23 mouse cellular contexts compared by ENCODE assay signal in the genomic region with DNA sequence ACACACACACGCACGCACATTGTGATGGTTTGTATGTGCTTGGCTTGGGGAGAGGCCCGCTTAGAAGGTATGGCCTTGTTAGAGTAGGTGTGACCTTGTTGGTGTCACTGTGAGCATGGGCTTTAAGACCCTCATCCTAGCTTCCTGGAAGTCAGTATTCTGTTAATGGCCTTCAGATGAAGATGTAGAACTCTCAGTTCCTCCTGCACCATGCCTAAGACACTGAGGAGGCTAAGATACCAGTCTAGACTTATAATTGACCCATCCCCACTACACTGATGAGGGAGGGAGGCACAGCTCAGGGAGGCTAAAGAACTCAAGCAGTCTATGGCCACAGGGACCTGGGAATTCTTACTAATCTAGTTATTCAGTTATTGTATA. TPM values are rescaled to one million over a fixed set of nuclear protein-coding genes. Genes with fewer than 3 reads are reported as not detected.
DNase-seq lines count a peak whose midpoint lies in the region; ATAC-seq and TF ChIP-seq lines count a peak whose summit lies in the region.
"Had no signal": no experiment of that assay in that cellular context is flagged by ENCODE, and none has a peak within 500 bp of the region (broad histone marks: within the 10 kb centered on the region; RNA-seq: fewer than 3 reads in every experiment).

No protein-coding gene starts in this region.

- no peak for TF ChIP-seq EP300 in MEL (IDR thresholded peaks at IDR 0.05; ENCODE audit: low read depth in 1 of 2, low read length in 2 of 2)

- H3K36me3 ChIP-seq in midbrain, embryonic 11.5 days (ENCODE audit: control insufficient read depth, insufficient read depth, low read length), result no peaks in the 10 kb centered on the region
- H3K36me3 ChIP-seq in midbrain, embryonic 10.5 days, result no peaks in the 10 kb centered on the region
- H3K36me3 ChIP-seq in MEL (ENCODE audit: control insufficient read depth in 1 of 2, insufficient read depth in 2 of 2, low read length in 2 of 2), result peaks cover 0 to 45% of the 10 kb centered on the region in 2 experiments; a peak in 2 of 4 replicates
- H3K36me3 ChIP-seq: embryonic facial prominence, embryonic 13.5 days; embryonic facial prominence, embryonic 15.5 days; forebrain, embryonic 10.5 days; forebrain, embryonic 12.5 days; G1E had no signal

- peaks cover 18% of the 10 kb centered on the region for H3K4me1 ChIP-seq in midbrain, embryonic 11.5 days (ENCODE audit: control insufficient read depth, insufficient read depth, low read length)
- H3K4me1 ChIP-seq in midbrain, embryonic 10.5 days, result peaks cover 42% of the 10 kb centered on the region
- H3K4me1 ChIP-seq in MEL (ENCODE audit: control insufficient read depth in 1 of 2, insufficient read depth in 2 of 2, low read length in 2 of 2), result peaks cover 15 to 64% of the 10 kb centered on the region in 2 experiments

- no peak for TF ChIP-seq POLR2A in MEL (IDR thresholded peaks at IDR 0.05; ENCODE audit: control insufficient read depth in 1 of 2, insufficient read depth in 1 of 2, low read depth in 1 of 2, low read length in 2 of 2, poor library complexity in 1 of 2)

- H3K27ac ChIP-seq in midbrain, embryonic 11.5 days (ENCODE audit: low read depth, low read length), result no peak overlapping the region
- no peak overlapping the region for H3K27ac ChIP-seq in midbrain, embryonic 10.5 days (replicated peaks)
- peak overlapping the region; percentile 99 for H3K27ac ChIP-seq in MEL (ENCODE audit: control insufficient read depth, low read depth, low read length)
- H3K27ac ChIP-seq: embryonic facial prominence, embryonic 13.5 days; embryonic facial prominence, embryonic 15.5 days; forebrain, embryonic 12.5 days had no signal

- H3K79me2 ChIP-seq in MEL (ENCODE audit: control insufficient read depth, insufficient read depth, low read length, poor library complexity), result no peaks in the 10 kb centered on the region; the same call in 1 of the 2 replicates

- no peaks in the 10 kb centered on the region for H3K9me3 ChIP-seq in midbrain, embryonic 11.5 days (ENCODE audit: control insufficient read depth, low read length)
- no peaks in the 10 kb centered on the region for H3K9me3 ChIP-seq in midbrain, embryonic 10.5 days (replicated peaks)
- no peaks in the 10 kb centered on the region for H3K9me3 ChIP-seq in MEL (replicated peaks; ENCODE audit: insufficient read depth, low read length)
- H3K9me3 ChIP-seq: embryonic facial prominence, embryonic 13.5 days; embryonic facial prominence, embryonic 15.5 days; forebrain, embryonic 10.5 days; forebrain, embryonic 12.5 days; G1E had no signal

- H3K9ac ChIP-seq in midbrain, embryonic 11.5 days (ENCODE audit: low read length), result no peak overlapping the region
- no peak overlapping the region for H3K9ac ChIP-seq in MEL (ENCODE audit: control insufficient read depth, low read depth, low read length, poor library complexity, severe bottlenecking)
- H3K9ac ChIP-seq: embryonic facial prominence, embryonic 13.5 days; embryonic facial prominence, embryonic 15.5 days; forebrain, embryonic 12.5 days had no signal

- TF ChIP-seq RAD21 in MEL (IDR thresholded peaks at IDR 0.05; ENCODE audit: low read depth, low read length), result no peak

- no peak overlapping the region for H3K4me3 ChIP-seq in midbrain, embryonic 11.5 days (ENCODE audit: low read depth, low read length)
- no peak overlapping the region for H3K4me3 ChIP-seq in midbrain, embryonic 10.5 days
- no peak overlapping the region for H3K4me3 ChIP-seq in MEL (ENCODE audit: control insufficient read depth in 1 of 2, insufficient read depth in 1 of 2, low read depth in 2 of 2, low read length in 2 of 2)
- H3K4me3 ChIP-seq: embryonic facial prominence, embryonic 13.5 days; embryonic facial prominence, embryonic 15.5 days; erythroblast, embryonic 14.5 days; forebrain, embryonic 10.5 days; forebrain, embryonic 12.5 days had no signal

- WGBS in midbrain, embryonic 11.5 days, result 93% methylated on average over 3 of the region's 3 CpGs
- 92% methylated on average over 3 of the region's 3 CpGs for WGBS in midbrain, embryonic 10.5 days

- no peaks in the 10 kb centered on the region for H3K27me3 ChIP-seq in midbrain, embryonic 11.5 days (ENCODE audit: control insufficient read depth, insufficient read depth, low read length)
- H3K27me3 ChIP-seq in midbrain, embryonic 10.5 days (ENCODE audit: low read depth, poor library complexity, severe bottlenecking), result peaks cover 8% of the 10 kb centered on the region
- H3K27me3 ChIP-seq in MEL (ENCODE audit: control insufficient read depth in 1 of 2, insufficient read depth in 2 of 2, low read length in 2 of 2), result no peaks in the 10 kb centered on the region
- H3K27me3 ChIP-seq: embryonic facial prominence, embryonic 13.5 days; embryonic facial prominence, embryonic 15.5 days had no signal

- no peak overlapping the region for H3K4me2 ChIP-seq in midbrain, embryonic 11.5 days
- H3K4me2 ChIP-seq: embryonic facial prominence, embryonic 13.5 days; embryonic facial prominence, embryonic 15.5 days; forebrain, embryonic 12.5 days had no signal

- no peak for TF ChIP-seq CTCF in MEL (IDR thresholded peaks at IDR 0.05 in 2 of 3, conservative IDR thresholded peaks at IDR 0.05 in 1 of 3; ENCODE audit: control insufficient read depth in 1 of 3, insufficient read depth in 1 of 3, low read depth in 2 of 3, low read length in 3 of 3, poor library complexity in 1 of 3, severe bottlenecking in 1 of 3)

- no peak for ATAC-seq in midbrain, embryonic 11.5 days (ENCODE audit: low FRiP score)
- ATAC-seq: forebrain, embryonic 14.5 days; forebrain, embryonic 16.5 days had no signal

- peak; percentile 21 for DNase-seq in midbrain, embryonic 11.5 days (ENCODE audit: low spot score, missing footprints)
- no peak for DNase-seq in midbrain, embryonic 10.5 days (ENCODE audit: low spot score)
- peak; percentile 56 for DNase-seq in A20 (ENCODE audit: low read depth, low spot score)
- DNase-seq in MEL (ENCODE audit: low read depth, low spot score), result no peak
- no peak for DNase-seq in lung, postnatal 14 days
- DNase-seq: adrenal gland, adult 2 months; adrenal gland, postnatal 10 days; adrenal gland, postnatal 25 days; cerebellum, adult 11 months; cerebellum, adult 18-20 months; cerebellum, adult 8-10 months; cerebellum, adult 9-11 months; cerebellum, postnatal 14 days; cerebellum, postnatal 36 days; embryo, embryonic 11 days had no signal

TF ChIP-seq in MEL, 35 proteins besides CTCF, POLR2A, EP300 and RAD21:
- TF ChIP-seq ZC3H11A (IDR thresholded peaks at IDR 0.05; ENCODE audit: low read depth, low read length) (no peak), ELF1 (IDR thresholded peaks at IDR 0.05; ENCODE audit: low read depth, low read length) (no peak), SMC3 (IDR thresholded peaks at IDR 0.05; ENCODE audit: low read depth, low read length) (no peak), MEF2A (IDR thresholded peaks at IDR 0.05; ENCODE audit: extremely low read depth, insufficient replicate concordance, low read depth, low read length, poor library complexity, severe bottlenecking) (no peak), POLR2AphosphoS5 (IDR thresholded peaks at IDR 0.05; ENCODE audit: borderline replicate concordance, low read depth, low read length) (no peak), MAZ (IDR thresholded peaks at IDR 0.05; ENCODE audit: low read depth, low read length) (no peak), E2F4 (IDR thresholded peaks at IDR 0.05; ENCODE audit: borderline replicate concordance, low read depth, low read length) (no peak), RCOR1 (IDR thresholded peaks at IDR 0.05; ENCODE audit: low read depth, low read length) (no peak), MXI1 (IDR thresholded peaks at IDR 0.05; ENCODE audit: low read depth, low read length) (no peak), JUND (IDR thresholded peaks at IDR 0.05; ENCODE audit: low read depth, low read length) (no peak), GABPA (IDR thresholded peaks at IDR 0.05; ENCODE audit: low read depth, low read length) (no peak), MAX (IDR thresholded peaks at IDR 0.05; ENCODE audit: low read length) (no peak), TBP (IDR thresholded peaks at IDR 0.05; ENCODE audit: low read depth, low read length) (no peak), ZNF384 (IDR thresholded peaks at IDR 0.05; ENCODE audit: low read depth, low read length) (no peak), KAT2A (conservative IDR thresholded peaks at IDR 0.05; ENCODE audit: low read depth, low read length) (no peak)

RNA-seq across cellular contexts. Expression of a gene that starts 36.4 kb away (rescaled TPM):
- 1.7 and 2.1 TPM in 2 replicates for polyA plus RNA-seq in midbrain, embryonic 11.5 days (2014; fragmentation: Nextera tagmentation; extraction: Ambion mirVana)
- 1.8 and 1.9 TPM in 2 replicates for polyA plus RNA-seq in midbrain, embryonic 10.5 days (2016; fragmentation: Nextera tagmentation; extraction: Ambion mirVana)
- 15.8 and 15.9 TPM in 2 replicates for total RNA-seq in MEL (2012; rRNA removed)
- 10 to 100 TPM in 1 of 2 experiments, not detected in 1; 21.6 TPM for polyA plus RNA-seq in MEL (2012; ENCODE audit: insufficient read depth in 1 of 2, insufficient read length in 2 of 2, low read depth in 1 of 2, low replicate concordance in 2 of 2, missing spikeins in 1 of 2)

Comparison
In these comparisons a context has a peak if more than half of its experiments do, and no peak if none do; other contexts are left out.
1. DNase-seq: peak in midbrain, embryonic 11.5 days (single experiment) and A20 (single experiment); none in midbrain, embryonic 10.5 days (single experiment), MEL (single experiment) and lung, postnatal 14 days (single experiment).